Mouse (Mus musculus): ENCODE measurements around the gene Timp2. TPM values are rescaled to one million over a fixed set of nuclear protein-coding genes. Genes with fewer than 3 reads are reported as not detected.
"Not testable (repeated sequence)": the region's sequence is repeated elsewhere in the genome, so short reads cannot be mapped to it uniquely, and the experiment has no call there.

The Timp2 gene
- polyA plus RNA-seq, 1 experiment from 2014 or later = 6.1 TPM

GRCm38 (mm10) chr11:118322647-118323046 is 32.9 kb downstream of the Timp2 start:
- Histone ChIP-seq H3K4me1 (ENCODE audit: control insufficient read depth, low read depth, low read length) (no peaks in the 10 kb centered on the region), H3K4me3 (ENCODE audit: low read depth, low read length) (no peak overlapping the region), H3K9me3 (replicated peaks; ENCODE audit: control insufficient read depth, low read length) (no peaks in the 10 kb centered on the region), H3K27ac (ENCODE audit: low read length) (no peak overlapping the region), H3K4me2 (ENCODE audit: low read depth, low read length) (no peak overlapping the region), H3K27me3 (ENCODE audit: control insufficient read depth, insufficient read depth, low read depth, low read length) (no peaks in the 10 kb centered on the region), H3K36me3 (ENCODE audit: control insufficient read depth, insufficient read depth) (no peaks in the 10 kb centered on the region), H3K9ac (ENCODE audit: low read depth, low read length) (no peak overlapping the region)
- WGBS (ENCODE audit: insufficient replicate concordance) = 35% methylated on average over 3 of the region's 3 CpGs
- ATAC-seq (ENCODE audit: low read depth) = no peak

- Histone ChIP-seq H3K4me3 (ENCODE audit: low read depth, low read length) (no peak overlapping the region), H3K36me3 (ENCODE audit: control insufficient read depth, insufficient read depth) (no peaks in the 10 kb centered on the region), H3K4me1 (ENCODE audit: control insufficient read depth, low read depth, low read length) (no peaks in the 10 kb centered on the region), H3K27ac (ENCODE audit: low read length) (no peak overlapping the region), H3K9me3 (replicated peaks; ENCODE audit: control insufficient read depth, low read length) (no peaks in the 10 kb centered on the region), H3K4me2 (ENCODE audit: low read depth, low read length) (no peak overlapping the region), H3K9ac (ENCODE audit: low read depth, low read length) (no peak overlapping the region), H3K27me3 (ENCODE audit: control insufficient read depth, insufficient read depth, low read depth, low read length) (no peaks in the 10 kb centered on the region)
- ATAC-seq (ENCODE audit: low read depth) = no peak
- WGBS (ENCODE audit: insufficient replicate concordance) = 44% methylated on average over 4 of the region's 4 CpGs
Measured at GRCm38 (mm10) chr11:118321971-118322370, 33.6 kb downstream of the Timp2 start.

GRCm38 (mm10) chr11:118321500-118321899 is 34.0 kb downstream of the Timp2 start:
- no peak for ATAC-seq (ENCODE audit: low read depth)
- no peaks in the 10 kb centered on the region for H3K27me3 ChIP-seq (ENCODE audit: control insufficient read depth, insufficient read depth, low read depth, low read length)
- WGBS (ENCODE audit: insufficient replicate concordance) = 73% methylated on average over 7 of the region's 7 CpGs
- H3K4me1 ChIP-seq (ENCODE audit: control insufficient read depth, low read depth, low read length) = no peaks in the 10 kb centered on the region
- no peaks in the 10 kb centered on the region for H3K36me3 ChIP-seq (ENCODE audit: control insufficient read depth, insufficient read depth)
- no peak overlapping the region for H3K4me2 ChIP-seq (ENCODE audit: low read depth, low read length)
- H3K9ac ChIP-seq (ENCODE audit: low read depth, low read length) = no peak overlapping the region
- H3K4me3 ChIP-seq (ENCODE audit: low read depth, low read length) = no peak overlapping the region
- no peaks in the 10 kb centered on the region for H3K9me3 ChIP-seq (replicated peaks; ENCODE audit: control insufficient read depth, low read length)
- no peak overlapping the region for H3K27ac ChIP-seq (ENCODE audit: low read length)

GRCm38 (mm10) chr11:118318678-118319077 is 36.9 kb downstream of the Timp2 start:
- H3K4me1 ChIP-seq (ENCODE audit: control insufficient read depth, low read depth, low read length) = no peaks in the 10 kb centered on the region
- H3K36me3 ChIP-seq (ENCODE audit: control insufficient read depth, insufficient read depth) = no peaks in the 10 kb centered on the region
- H3K9ac ChIP-seq (ENCODE audit: low read depth, low read length) = no peak overlapping the region
- H3K27ac ChIP-seq (ENCODE audit: low read length) = no peak overlapping the region
- H3K4me2 ChIP-seq (ENCODE audit: low read depth, low read length) = no peak overlapping the region
- H3K9me3 ChIP-seq (replicated peaks; ENCODE audit: control insufficient read depth, low read length) = no peaks in the 10 kb centered on the region
- no peak overlapping the region for H3K4me3 ChIP-seq (ENCODE audit: low read depth, low read length)
- H3K27me3 ChIP-seq (ENCODE audit: control insufficient read depth, insufficient read depth, low read depth, low read length) = no peaks in the 10 kb centered on the region
- 44% methylated on average over 5 of the region's 5 CpGs for WGBS (ENCODE audit: insufficient replicate concordance)
- ATAC-seq (ENCODE audit: low read depth) = peak; percentile 21; the same call in 1 of the 2 replicates

GRCm38 (mm10) chr11:118317129-118317528 is 38.4 kb downstream of the Timp2 start:
- Histone ChIP-seq H3K9ac (ENCODE audit: low read depth, low read length) (no peak overlapping the region), H3K27ac (ENCODE audit: low read length) (no peak overlapping the region), H3K27me3 (ENCODE audit: control insufficient read depth, insufficient read depth, low read depth, low read length) (no peaks in the 10 kb centered on the region), H3K4me2 (ENCODE audit: low read depth, low read length) (no peak overlapping the region), H3K4me3 (ENCODE audit: low read depth, low read length) (no peak overlapping the region), H3K4me1 (ENCODE audit: control insufficient read depth, low read depth, low read length) (no peaks in the 10 kb centered on the region; the same call in 1 of the 2 replicates), H3K9me3 (replicated peaks; ENCODE audit: control insufficient read depth, low read length) (no peaks in the 10 kb centered on the region), H3K36me3 (ENCODE audit: control insufficient read depth, insufficient read depth) (no peaks in the 10 kb centered on the region)
- ATAC-seq (ENCODE audit: low read depth) = peak; percentile 5; the same call in 1 of the 2 replicates
- WGBS (ENCODE audit: insufficient replicate concordance) = 23% methylated on average over 7 of the region's 7 CpGs

GRCm38 (mm10) chr11:118316231-118316806 is 39.2 kb downstream of the Timp2 start:
- Histone ChIP-seq H3K9ac (ENCODE audit: low read depth, low read length) (no peak overlapping the region), H3K27ac (ENCODE audit: low read length) (no peak overlapping the region), H3K36me3 (ENCODE audit: control insufficient read depth, insufficient read depth) (no peaks in the 10 kb centered on the region), H3K4me1 (ENCODE audit: control insufficient read depth, low read depth, low read length) (no peaks in the 10 kb centered on the region; the same call in 1 of the 2 replicates), H3K9me3 (replicated peaks; ENCODE audit: control insufficient read depth, low read length) (no peaks in the 10 kb centered on the region), H3K27me3 (ENCODE audit: control insufficient read depth, insufficient read depth, low read depth, low read length) (no peaks in the 10 kb centered on the region), H3K4me3 (ENCODE audit: low read depth, low read length) (no peak overlapping the region), H3K4me2 (ENCODE audit: low read depth, low read length) (no peak overlapping the region)
- ATAC-seq (ENCODE audit: low read depth) = no peak
- 39% methylated on average over 8 of the region's 8 CpGs for WGBS (ENCODE audit: insufficient replicate concordance)

GRCm38 (mm10) chr11:118312132-118312723 is 43.3 kb downstream of the Timp2 start:
- Histone ChIP-seq H3K27me3 (ENCODE audit: control insufficient read depth, insufficient read depth, low read depth, low read length) (no peaks in the 10 kb centered on the region), H3K9ac (ENCODE audit: low read depth, low read length) (no peak overlapping the region), H3K4me1 (ENCODE audit: control insufficient read depth, low read depth, low read length) (no peaks in the 10 kb centered on the region; the same call in 1 of the 2 replicates), H3K27ac (ENCODE audit: low read length) (peak overlapping the region; percentile 14; the same call in 1 of the 2 replicates), H3K9me3 (replicated peaks; ENCODE audit: control insufficient read depth, low read length) (no peaks in the 10 kb centered on the region), H3K4me2 (ENCODE audit: low read depth, low read length) (no peak overlapping the region), H3K4me3 (ENCODE audit: low read depth, low read length) (no peak overlapping the region), H3K36me3 (ENCODE audit: control insufficient read depth, insufficient read depth) (no peaks in the 10 kb centered on the region)
- no peak for ATAC-seq (ENCODE audit: low read depth)
- 44% methylated on average over 6 of the region's 6 CpGs for WGBS (ENCODE audit: insufficient replicate concordance)

GRCm38 (mm10) chr11:118307962-118308361 is 47.6 kb downstream of the Timp2 start:
- H3K27ac ChIP-seq (ENCODE audit: low read length); H3K9me3 ChIP-seq (replicated peaks; ENCODE audit: control insufficient read depth, low read length); H3K4me3 ChIP-seq (ENCODE audit: low read depth, low read length); H3K36me3 ChIP-seq (ENCODE audit: control insufficient read depth, insufficient read depth); ATAC-seq (ENCODE audit: low read depth); H3K4me1 ChIP-seq (ENCODE audit: control insufficient read depth, low read depth, low read length); H3K9ac ChIP-seq (ENCODE audit: low read depth, low read length); H3K27me3 ChIP-seq (ENCODE audit: control insufficient read depth, insufficient read depth, low read depth, low read length); H3K4me2 ChIP-seq (ENCODE audit: low read depth, low read length): not testable (repeated sequence)
- WGBS (ENCODE audit: insufficient replicate concordance) = 60% methylated on average over 2 of the region's 2 CpGs

- 74% methylated on average over 4 of the region's 4 CpGs for WGBS (ENCODE audit: insufficient replicate concordance)
- H3K4me3 ChIP-seq (ENCODE audit: low read depth, low read length); H3K36me3 ChIP-seq (ENCODE audit: control insufficient read depth, insufficient read depth); H3K9ac ChIP-seq (ENCODE audit: low read depth, low read length); H3K27me3 ChIP-seq (ENCODE audit: control insufficient read depth, insufficient read depth, low read depth, low read length); ATAC-seq (ENCODE audit: low read depth); H3K27ac ChIP-seq (ENCODE audit: low read length); H3K9me3 ChIP-seq (replicated peaks; ENCODE audit: control insufficient read depth, low read length); H3K4me2 ChIP-seq (ENCODE audit: low read depth, low read length); H3K4me1 ChIP-seq (ENCODE audit: control insufficient read depth, low read depth, low read length): not testable (repeated sequence)
Measured at GRCm38 (mm10) chr11:118303959-118304358, 51.6 kb downstream of the Timp2 start.
